Mouse (Mus musculus) brain, embryonic 14.5 days (tissue): ENCODE measurements around the gene Gm11758.

Source experiments
- CTCF ChIP-seq: fragments of 200-500 bp; IDR thresholded peaks from 2 replicates; pipeline ENCODE4 v1.5.1; 2012; ENCODE audit warnings: inconsistent platforms, mild to moderate bottlenecking, moderate library complexity, borderline replicate concordance; ENCODE audit not compliant: insufficient read depth, insufficient read length; ENCODE audit errors: extremely low read depth
- POLR2A ChIP-seq: fragments of 200-500 bp; IDR thresholded peaks from 2 replicates; pipeline ENCODE4 v1.6.1; 2012; ENCODE audit warnings: mild to moderate bottlenecking, inconsistent platforms, borderline replicate concordance; ENCODE audit not compliant: poor library complexity, insufficient read depth, insufficient read length, severe bottlenecking; ENCODE audit errors: extremely low read depth

GRCm38 (mm10) chr4:73826587-73826986 is 49.5 kb downstream of the Gm11758 start:
- TF ChIP-seq POLR2A, result no peak
- no peak for TF ChIP-seq CTCF
